Mouse (Mus musculus): ENCODE data around the gene Fam217b.

Fam217b gene

GRCm38 (mm10) chr2:178449386-178449785 lies 35.1 kb downstream of the Fam217b start:
- no peak for DNase-seq

DNA sequence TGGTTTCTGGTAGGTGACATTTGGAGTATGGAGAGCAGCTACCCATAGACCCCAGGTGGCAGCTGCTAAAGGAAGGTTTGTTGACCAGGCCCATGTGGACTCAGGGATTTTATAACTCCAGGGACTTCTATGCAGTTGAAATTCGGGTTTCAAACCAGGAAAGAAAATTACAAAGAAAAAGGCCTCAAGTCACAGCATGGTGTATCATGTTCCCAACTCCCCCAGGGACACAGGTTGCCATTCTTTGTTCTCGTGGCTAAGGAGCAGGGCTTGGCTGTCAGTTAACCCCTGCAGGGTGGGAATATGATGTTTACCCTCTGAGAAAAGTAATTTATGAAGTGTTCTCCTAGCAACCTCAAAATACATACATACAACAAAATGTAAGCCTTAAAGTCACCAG lies 35.9 kb downstream of the Fam217b start:
- no peak for DNase-seq

GRCm38 (mm10) chr2:178450961-178451360 lies 36.6 kb downstream of the Fam217b start:
- DNase-seq = no peak

GRCm38 (mm10) chr2:178454664-178455516 lies 40.6 kb downstream of the Fam217b start:
- DNase-seq = peak in 1 of 2 experiments; percentile 24

- DNase-seq = no peak
Observed at GRCm38 (mm10) chr2:178457414-178457813, 43.1 kb downstream of the Fam217b start.

DNA sequence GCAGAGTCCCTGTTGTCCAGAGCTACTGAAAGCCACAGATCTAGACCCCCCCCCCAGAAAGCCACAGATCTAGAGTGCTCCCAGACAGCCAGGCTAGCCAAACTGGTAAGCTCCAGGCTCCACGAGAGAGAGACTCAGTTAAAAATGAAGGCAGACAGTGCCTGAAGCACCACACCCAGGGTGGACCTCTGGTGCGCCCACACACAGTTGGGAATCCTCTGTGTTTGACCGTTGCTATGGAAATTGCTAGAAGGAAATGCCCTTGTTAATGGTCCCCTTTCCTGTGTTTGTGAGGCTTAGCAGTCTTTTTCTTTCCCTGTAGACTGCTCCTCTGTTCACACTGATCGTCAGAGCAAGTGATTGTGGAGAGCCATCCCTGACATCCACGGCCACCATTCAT lies 46.0 kb downstream of the Fam217b start:
- no peak for DNase-seq

DNA sequence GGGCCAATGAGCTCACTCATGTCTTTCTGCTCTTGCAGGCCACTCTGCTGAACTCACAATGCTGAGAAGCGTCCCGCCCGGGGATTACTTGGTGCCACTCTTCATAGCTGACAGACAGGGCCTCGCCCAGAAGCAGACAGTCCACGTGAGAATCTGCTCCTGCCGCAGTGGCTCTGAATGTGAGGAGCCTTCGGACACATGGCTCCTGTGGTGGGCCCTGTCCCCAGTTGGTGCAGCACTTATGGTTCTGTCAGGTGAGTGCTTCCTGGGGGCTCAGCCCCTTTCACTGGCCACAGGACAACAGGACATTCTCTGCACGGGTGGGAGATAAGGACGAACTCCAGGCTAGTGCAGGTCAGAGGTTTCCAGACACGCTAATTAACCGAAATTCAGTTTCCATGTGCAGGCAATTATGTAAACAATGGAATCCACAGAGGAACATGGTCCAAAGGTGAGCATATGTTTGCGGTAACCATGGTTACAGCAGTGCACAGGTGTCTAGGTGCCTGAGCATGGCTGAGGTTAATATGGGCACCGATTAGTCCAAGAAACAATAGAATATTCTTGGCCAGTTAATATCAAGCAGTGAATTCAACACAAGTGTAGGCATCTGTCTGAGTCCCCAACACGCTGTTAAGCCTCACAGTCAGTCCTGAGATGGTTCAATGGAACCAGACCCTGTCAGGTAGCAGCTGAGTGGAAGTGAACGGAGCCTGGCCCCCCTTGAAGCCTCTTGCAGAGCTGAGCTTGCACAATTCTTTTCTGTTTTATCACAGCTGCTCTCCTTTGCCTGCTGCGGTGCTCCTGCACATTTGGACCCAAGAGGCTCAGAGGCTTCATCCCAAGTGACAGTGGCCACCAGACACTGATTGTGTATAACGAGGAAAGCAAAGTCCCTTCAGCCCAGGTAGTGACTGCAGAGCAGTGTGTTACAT lies 57.5 kb downstream of the Fam217b start:
- DNase-seq = no peak

DNA sequence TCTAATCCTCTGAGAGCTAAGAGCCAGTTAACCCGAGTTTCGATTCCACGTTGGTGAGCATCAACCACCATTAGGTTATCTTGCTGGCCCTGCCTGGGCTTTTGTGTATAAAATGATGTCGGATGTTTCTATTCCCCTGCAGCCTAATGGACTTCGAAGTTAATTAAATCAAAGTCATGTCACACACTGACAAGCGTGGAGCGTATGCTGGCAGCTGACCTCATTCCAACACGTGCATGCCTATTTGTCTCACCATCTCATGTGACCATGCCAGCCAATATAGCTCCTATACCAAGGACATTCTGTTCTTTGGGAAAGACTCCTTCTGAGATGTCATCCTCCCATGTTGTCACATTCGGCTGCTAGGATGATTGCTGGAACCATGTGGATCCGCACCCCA lies 59.6 kb downstream of the Fam217b start:
- no peak for DNase-seq

Measured in lung, adult 18-20 months (tissue).